Mouse (Mus musculus) midbrain, embryonic 12.5 days (tissue): Measurements from ENCODE around the gene Ano8. TPM values are rescaled to one million over a fixed set of nuclear protein-coding genes. Genes with fewer than 3 reads are reported as not detected.

Experiments used
- ATAC-seq: fragments of 200-750 bp; cut with Nextera tagmentation; 2 replicates; pipeline ENCODE4 v1.8.0; 2017; ENCODE audit warnings: low read depth, moderate TSS enrichment, moderate library complexity; ENCODE audit not compliant: low FRiP score
- H3K27ac ChIP-seq: fragments of 300-500 bp; sonication (generic); replicated peaks from 2 replicates; pipeline ENCODE4 v1.5.1; 2016; ENCODE audit warnings: mild to moderate bottlenecking
- H3K27me3 ChIP-seq: fragments of 300-500 bp; sonication (generic); 2 replicates; pipeline ENCODE4 v1.6.1; 2016; ENCODE audit warnings: mild to moderate bottlenecking
- H3K36me3 ChIP-seq: fragments of 300-500 bp; sonication (generic); 2 replicates; pipeline ENCODE4 v1.6.1; 2016
- H3K4me1 ChIP-seq: fragments of 300-500 bp; sonication (generic); 2 replicates; pipeline ENCODE4 v1.6.1; 2016
- H3K4me2 ChIP-seq: fragments of 300-500 bp; sonication (generic); replicated peaks from 2 replicates; pipeline ENCODE4 v1.6.1; 2016; ENCODE audit warnings: mild to moderate bottlenecking, moderate library complexity
- H3K4me3 ChIP-seq: fragments of 300-500 bp; sonication (generic); 2 replicates; pipeline ENCODE4 v1.5.1; 2016; ENCODE audit warnings: mild to moderate bottlenecking
- H3K9ac ChIP-seq: fragments of 300-500 bp; sonication (generic); replicated peaks from 2 replicates; pipeline ENCODE4 v1.6.1; 2016; ENCODE audit warnings: mild to moderate bottlenecking, moderate library complexity
- H3K9me3 ChIP-seq: fragments of 300-500 bp; sonication (generic); 2 replicates; pipeline ENCODE4 v1.6.1; 2016; ENCODE audit warnings: mild to moderate bottlenecking
- WGBS: fragments of 180-500 bp; shearing (Covaris S2); methylation state at CpG from one replicate; pipeline ENCODE4 v1.1.7; 2016; 5-methylcytosine and 5-hydroxymethylcytosine counted together
- polyA plus RNA-seq: library from polyadenylated mRNA; unstranded; fragments of >200 nt; fragmentation: Nextera tagmentation; extraction: Ambion mirVana; gene quantifications from 2 replicates; pipeline ENCODE4 v1.2.1, GENCODE M21; 2016

The Ano8 gene
- polyA plus RNA-seq, 1 experiment from 2014 or later, result 14.2 TPM

- H3K4me3 ChIP-seq, result peak overlapping the region; percentile 60
- peaks cover 70% of the 10 kb centered on the region for H3K36me3 ChIP-seq
- peak overlapping the region; percentile 72; the same call in 1 of the 2 replicates for H3K9ac ChIP-seq
- WGBS, result 28% methylated on average over 4 of the region's 4 CpGs
- H3K27me3 ChIP-seq, result peaks cover 10% of the 10 kb centered on the region
- peaks cover 21% of the 10 kb centered on the region for H3K4me1 ChIP-seq
- peak overlapping the region; percentile 87 for H3K4me2 ChIP-seq
- H3K27ac ChIP-seq, result peak overlapping the region; percentile 90
- ATAC-seq, result no peak
- no peaks in the 10 kb centered on the region for H3K9me3 ChIP-seq
Measured at GRCm38 (mm10) chr8:71475702-71476075, 10.1 kb downstream of the Ano8 start.

DNA sequence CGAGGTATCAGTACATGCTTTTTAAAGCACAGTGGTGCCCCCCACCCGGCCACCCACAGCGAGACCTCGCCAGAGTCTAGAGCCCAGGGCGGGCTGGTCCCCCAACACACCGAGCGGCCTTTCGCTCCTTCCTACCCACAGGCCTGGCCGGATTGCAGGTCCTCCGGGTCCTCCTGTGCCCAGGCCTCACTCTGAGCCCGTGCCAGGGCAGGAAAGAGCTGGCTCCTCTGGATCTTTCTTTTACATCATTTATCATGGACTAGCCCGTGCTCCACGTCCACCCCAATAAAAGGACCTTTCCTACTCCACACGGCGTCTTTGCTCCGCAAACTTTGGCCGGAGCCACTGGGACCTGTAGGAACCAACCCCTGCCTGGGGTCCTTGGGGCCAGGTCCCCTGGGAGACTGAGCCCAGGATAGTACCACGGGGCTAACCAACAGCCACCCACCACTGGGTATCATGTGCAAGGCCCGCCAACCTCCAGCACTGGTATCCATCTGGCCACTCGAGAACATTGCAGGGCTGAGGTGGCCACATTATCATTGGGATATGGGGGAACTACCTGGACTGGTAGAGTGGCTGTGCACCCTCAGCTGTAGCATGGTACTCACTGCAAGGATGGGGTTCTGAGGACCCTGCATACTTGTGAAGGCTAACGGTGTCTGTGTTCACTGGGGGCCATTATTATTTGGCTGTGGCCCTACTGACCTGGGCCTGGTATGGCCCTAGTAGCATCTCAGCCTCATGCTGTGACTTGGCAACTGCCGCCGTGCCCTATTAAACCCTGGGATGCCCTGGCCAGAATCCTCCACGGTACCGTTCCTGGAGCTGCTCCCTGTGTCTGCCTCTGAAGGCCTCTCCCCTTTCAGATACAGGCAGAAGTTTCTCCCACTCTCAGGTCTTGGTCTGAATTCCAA lies 10.7 kb downstream of the Ano8 start:
- no peak overlapping the region; the same call in 1 of the 2 replicates for H3K9ac ChIP-seq
- ATAC-seq, result no peak
- H3K4me3 ChIP-seq, result no peak overlapping the region
- peaks cover 63% of the 10 kb centered on the region for H3K36me3 ChIP-seq
- WGBS, result 88% methylated on average over 25 of the region's 25 CpGs
- peaks cover 10% of the 10 kb centered on the region for H3K27me3 ChIP-seq
- H3K4me2 ChIP-seq, result no peak overlapping the region
- peak overlapping the region; percentile 15; the same call in 1 of the 2 replicates for H3K27ac ChIP-seq
- H3K4me1 ChIP-seq, result peaks cover 28% of the 10 kb centered on the region
- no peaks in the 10 kb centered on the region for H3K9me3 ChIP-seq

- Histone ChIP-seq H3K4me3 (no peak overlapping the region), H3K27ac (no peak overlapping the region), H3K36me3 (peaks cover 56% of the 10 kb centered on the region), H3K9me3 (no peaks in the 10 kb centered on the region), H3K9ac (no peak overlapping the region), H3K4me1 (peaks cover 32% of the 10 kb centered on the region), H3K27me3 (peaks cover 10% of the 10 kb centered on the region), H3K4me2 (no peak overlapping the region)
- 96% methylated on average over 18 of the region's 18 CpGs for WGBS
- no peak for ATAC-seq
Measured at GRCm38 (mm10) chr8:71474344-71474743, 11.4 kb downstream of the Ano8 start.

GRCm38 (mm10) chr8:71472601-71473386 lies 13.0 kb downstream of the Ano8 start:
- H3K36me3 ChIP-seq, result peaks cover 43% of the 10 kb centered on the region
- no peak overlapping the region for H3K27ac ChIP-seq
- peaks cover 31% of the 10 kb centered on the region for H3K4me1 ChIP-seq
- H3K4me2 ChIP-seq, result no peak overlapping the region
- no peak overlapping the region for H3K9ac ChIP-seq
- H3K9me3 ChIP-seq, result no peaks in the 10 kb centered on the region
- 87% methylated on average over 8 of the region's 8 CpGs for whole genome bisulfite sequencing
- H3K27me3 ChIP-seq, result no peaks in the 10 kb centered on the region; the same call in 1 of the 2 replicates
- no peak overlapping the region for H3K4me3 ChIP-seq
- no peak for ATAC-seq

DNA sequence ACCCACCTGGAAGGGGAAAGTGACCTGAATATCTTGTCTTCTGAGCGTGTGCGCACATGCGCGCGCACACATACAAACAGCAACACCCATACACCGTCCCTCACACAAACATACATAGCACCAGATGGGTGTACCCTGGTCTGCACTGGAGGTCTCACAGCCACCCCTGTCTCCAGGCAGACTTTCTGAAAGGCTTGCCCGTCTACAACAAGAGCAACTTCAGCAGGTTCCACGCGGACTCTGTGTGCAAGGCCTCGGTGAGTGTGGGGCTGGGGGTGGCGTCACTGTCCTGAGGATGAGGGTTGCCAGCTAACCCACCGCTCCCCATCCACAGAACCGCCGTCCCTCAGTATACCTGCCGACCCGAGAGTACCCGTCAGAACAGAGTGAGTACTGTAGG lies 13.9 kb downstream of the Ano8 start:
- H3K4me2 ChIP-seq, result no peak overlapping the region
- ATAC-seq, result no peak
- H3K36me3 ChIP-seq, result peaks cover 43% of the 10 kb centered on the region
- no peaks in the 10 kb centered on the region for H3K9me3 ChIP-seq
- H3K4me1 ChIP-seq, result peaks cover 22% of the 10 kb centered on the region
- H3K4me3 ChIP-seq, result no peak overlapping the region
- H3K27me3 ChIP-seq, result no peaks in the 10 kb centered on the region
- H3K9ac ChIP-seq, result no peak overlapping the region
- no peak overlapping the region for H3K27ac ChIP-seq
- WGBS, result 97% methylated on average over 17 of the region's 17 CpGs

DNA sequence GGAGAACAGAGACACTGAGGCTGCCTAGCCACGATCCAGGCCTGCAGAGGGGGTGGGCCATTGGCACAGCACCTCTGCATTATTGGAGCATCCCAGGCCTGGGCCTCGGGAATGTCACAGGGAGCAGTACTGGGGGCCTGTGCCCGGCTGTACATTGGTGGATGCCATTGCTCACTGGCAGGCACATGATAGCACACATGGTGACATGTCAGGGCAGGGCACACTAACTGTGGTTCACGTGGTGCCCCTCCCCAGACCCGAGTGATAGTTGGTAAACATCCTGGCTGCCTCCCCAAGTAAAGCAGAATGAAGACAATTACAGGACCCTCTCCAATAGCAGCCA lies 14.9 kb downstream of the Ano8 start:
- H3K4me3 ChIP-seq, result no peak overlapping the region
- H3K27ac ChIP-seq, result no peak overlapping the region
- no peaks in the 10 kb centered on the region for H3K9me3 ChIP-seq
- H3K4me2 ChIP-seq, result peak overlapping the region; percentile 92; the same call in 1 of the 2 replicates
- H3K36me3 ChIP-seq, result peaks cover 46% of the 10 kb centered on the region
- WGBS, result 87% methylated on average over 5 of the region's 5 CpGs
- no peak for ATAC-seq
- no peaks in the 10 kb centered on the region for H3K27me3 ChIP-seq
- H3K9ac ChIP-seq, result no peak overlapping the region
- H3K4me1 ChIP-seq, result peaks cover 17% of the 10 kb centered on the region

DNA sequence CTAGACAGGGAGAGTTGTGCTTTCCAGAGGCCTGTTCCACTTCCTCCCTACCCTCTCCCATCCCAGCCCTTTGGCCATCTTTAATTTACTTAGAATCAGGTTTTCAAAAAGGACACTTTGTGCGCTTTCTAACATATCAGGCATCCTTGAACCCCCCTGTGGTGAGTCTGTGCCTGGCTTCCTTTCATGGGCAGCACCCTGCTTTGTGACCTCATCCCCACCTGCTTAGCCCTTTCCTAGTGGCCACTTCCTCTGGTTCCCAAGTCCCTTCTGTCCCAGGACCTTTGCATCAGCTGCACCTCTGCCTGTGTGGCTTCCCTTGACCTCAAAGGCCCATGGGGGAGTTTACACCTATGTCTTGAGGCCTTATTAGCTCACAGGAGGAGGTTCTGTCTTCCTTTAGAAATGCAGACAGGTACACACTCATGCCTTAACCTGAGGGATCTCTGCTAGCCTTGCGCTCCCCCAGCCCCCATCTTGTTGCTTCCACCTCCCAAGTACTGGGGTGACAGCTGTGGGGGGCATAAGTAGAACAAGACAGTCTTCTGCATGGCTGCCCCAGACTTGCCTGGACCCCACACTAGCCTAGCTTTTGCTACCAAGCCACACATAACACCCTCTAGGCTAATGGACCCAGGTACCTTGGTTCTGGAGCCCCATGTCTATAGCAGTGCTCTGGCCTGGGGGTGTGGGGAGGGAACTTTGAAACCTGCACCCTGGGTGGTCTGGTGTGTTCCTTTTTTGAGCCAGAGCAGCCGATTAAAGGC lies 15.4 kb downstream of the Ano8 start:
- Histone ChIP-seq H3K9ac (peak overlapping the region; percentile 76; the same call in 1 of the 2 replicates), H3K27ac (0 out of 2 replicates have a peak overlapping the region, but pooled peaks have one; percentile 77), H3K4me1 (peaks cover 18% of the 10 kb centered on the region), H3K27me3 (no peaks in the 10 kb centered on the region), H3K4me2 (peak overlapping the region; percentile 92), H3K4me3 (peak overlapping the region; percentile 84), H3K36me3 (peaks cover 46% of the 10 kb centered on the region), H3K9me3 (no peaks in the 10 kb centered on the region)
- ATAC-seq, result no peak
- 89% methylated on average over 3 of the region's 3 CpGs for WGBS

DNA sequence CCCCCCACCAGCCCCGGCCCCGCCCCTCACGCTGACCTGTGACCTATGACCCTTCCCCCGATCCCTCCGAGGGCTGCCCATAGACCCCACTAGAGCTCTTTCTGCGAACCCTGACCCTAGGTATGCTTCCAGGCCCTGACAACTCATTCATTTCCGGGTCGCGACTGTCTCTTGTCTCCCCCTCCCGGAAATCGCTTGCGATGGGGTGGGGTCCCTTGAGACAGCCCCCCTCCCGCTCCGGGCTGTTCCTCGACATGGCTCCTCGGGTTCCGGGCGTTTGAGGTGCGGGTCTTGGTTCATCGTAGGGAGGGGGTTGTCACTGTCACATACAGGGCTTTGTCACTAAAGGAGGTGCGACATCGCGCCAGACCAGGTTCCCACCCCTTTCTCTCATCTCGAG lies 16.4 kb downstream of the Ano8 start:
- under 1% methylated on average over 22 of the region's 24 CpGs for WGBS
- Histone ChIP-seq H3K4me3 (peak overlapping the region; percentile 84), H3K9me3 (no peaks in the 10 kb centered on the region), H3K27ac (peak overlapping the region; percentile 77), H3K36me3 (peaks cover 37% of the 10 kb centered on the region), H3K4me2 (peak overlapping the region; percentile 92), H3K4me1 (peaks cover 20% of the 10 kb centered on the region), H3K27me3 (no peaks in the 10 kb centered on the region), H3K9ac (peak overlapping the region; percentile 76)
- ATAC-seq, result peak; percentile 23

- Histone ChIP-seq H3K4me2 (peak within 1 kb of the TSS; percentile 92), H3K27ac (peak within 1 kb of the TSS; percentile 77), H3K9ac (peak within 1 kb of the TSS; percentile 76), H3K4me1 (peaks cover 25% of the 10 kb centered on the region), H3K27me3 (no peaks in the 10 kb centered on the region), H3K36me3 (peaks cover 32% of the 10 kb centered on the region), H3K4me3 (peak within 1 kb of the TSS; percentile 84), H3K9me3 (no peaks in the 10 kb centered on the region)
- ATAC-seq, result peak; percentile 87
- WGBS, result under 1% methylated on average over 51 of the region's 52 CpGs
Measured at GRCm38 (mm10) chr8:71468916-71469315, 16.8 kb downstream of the Ano8 start, which contains the start of gene Dda1. Gene Dda1, plus strand, starts transcription at chr8:71469199.

DNA sequence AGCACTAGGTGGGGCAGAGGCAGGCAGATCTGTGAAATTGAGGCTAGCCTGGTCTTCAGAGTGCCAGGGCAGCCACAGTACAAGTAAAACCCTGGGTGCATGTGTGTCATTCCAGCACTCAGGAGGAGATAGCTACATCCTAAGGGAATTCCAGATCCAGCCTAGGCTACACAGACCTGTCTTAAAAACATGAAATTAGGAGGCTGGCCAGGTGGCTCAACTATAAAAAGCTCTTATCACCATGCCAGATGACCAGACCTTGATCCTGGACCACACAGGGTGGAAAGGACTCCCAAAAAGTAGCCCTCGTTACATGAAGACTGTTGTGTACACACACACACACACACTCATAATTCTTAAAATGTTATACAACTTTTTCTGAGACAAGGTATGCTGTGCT lies 17.8 kb downstream of the Ano8 start:
- Histone ChIP-seq H3K4me3 (no peak overlapping the region), H3K4me1 (peaks cover 28% of the 10 kb centered on the region), H3K36me3 (peaks cover 23% of the 10 kb centered on the region), H3K27me3 (no peaks in the 10 kb centered on the region), H3K27ac (no peak overlapping the region), H3K4me2 (no peak overlapping the region), H3K9ac (no peak overlapping the region), H3K9me3 (no peaks in the 10 kb centered on the region)
- WGBS, result 90% methylated on average over 1 of the region's 1 CpGs
- ATAC-seq, result no peak

DNA sequence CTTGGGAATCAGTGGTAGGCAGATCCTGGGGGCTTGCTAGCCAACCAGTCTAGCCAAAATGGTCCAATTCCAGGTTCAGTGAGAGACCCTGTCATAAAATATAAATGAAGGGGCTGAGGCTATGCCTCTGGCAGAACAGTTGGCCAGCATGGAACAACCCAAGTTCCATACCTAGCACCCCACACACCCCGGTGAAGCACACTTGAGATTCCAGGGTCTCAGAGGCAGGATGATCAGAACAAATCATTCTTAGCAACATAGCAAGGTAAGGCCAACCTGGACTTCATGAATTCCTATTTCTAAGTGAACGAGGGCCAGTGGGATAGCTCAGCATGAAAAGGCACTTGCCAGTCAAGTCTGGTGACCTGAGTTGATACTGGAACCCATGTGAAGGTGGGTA lies 18.6 kb downstream of the Ano8 start:
- no peak overlapping the region for H3K9ac ChIP-seq
- no peak overlapping the region for H3K4me2 ChIP-seq
- no peak for ATAC-seq
- WGBS, result 96% methylated on average over 2 of the region's 2 CpGs
- H3K27me3 ChIP-seq, result no peaks in the 10 kb centered on the region
- H3K27ac ChIP-seq, result no peak overlapping the region
- peaks cover 15% of the 10 kb centered on the region for H3K36me3 ChIP-seq
- no peaks in the 10 kb centered on the region for H3K9me3 ChIP-seq
- no peak overlapping the region for H3K4me3 ChIP-seq
- H3K4me1 ChIP-seq, result peaks cover 36% of the 10 kb centered on the region
